Mouse (Mus musculus) MEL (cell line): ENCODE measurements around the gene Men1.

ENCODE experiments used
- CTCF ChIP-seq, 3 experiments: IDR thresholded peaks in 2 of 3; conservative IDR thresholded peaks in 1 of 3; 2 replicates each; pipeline ENCODE4 v1.5.1; 2011 to 2012; ENCODE audit warnings: low read length in 3 of 3, low read depth in 2 of 3, mild to moderate bottlenecking in 2 of 3, improper control_type of control experiment in 1 of 3, inconsistent platforms in 1 of 3, mixed read lengths in 1 of 3, moderate library complexity in 1 of 3; ENCODE audit not compliant: control insufficient read depth in 1 of 3, insufficient read depth in 1 of 3, poor library complexity in 1 of 3, severe bottlenecking in 1 of 3
- GABPA ChIP-seq: IDR thresholded peaks from 2 replicates; pipeline ENCODE4 v1.6.1; 2012; ENCODE audit warnings: low read depth, mild to moderate bottlenecking, inconsistent platforms, low read length, improper control_type of control experiment, moderate library complexity
- MAX ChIP-seq: IDR thresholded peaks from 2 replicates; pipeline ENCODE4 v1.6.1; 2011; ENCODE audit warnings: low read length, improper control_type of control experiment
- POLR2A ChIP-seq, 2 experiments: IDR thresholded peaks; 2 replicates each; pipeline ENCODE4 v1.6.1; 2011 to 2012; ENCODE audit warnings: low read length in 2 of 2, mild to moderate bottlenecking in 2 of 2, control low read depth in 1 of 2, improper control_type of control experiment in 1 of 2, low read depth in 1 of 2, moderate library complexity in 1 of 2; ENCODE audit not compliant: control insufficient read depth in 1 of 2, insufficient read depth in 1 of 2, poor library complexity in 1 of 2
- ZMIZ1 ChIP-seq: IDR thresholded peaks from 2 replicates; pipeline ENCODE4 v1.6.1; 2012; ENCODE audit warnings: low read depth, mild to moderate bottlenecking, inconsistent platforms, low read length, improper control_type of control experiment, moderate library complexity

- no peak for TF ChIP-seq ZMIZ1
- no peak for TF ChIP-seq MAX
- TF ChIP-seq POLR2A (IDR thresholded peaks at IDR 0.05; ENCODE audit: control insufficient read depth in 1 of 2, insufficient read depth in 1 of 2, low read depth in 1 of 2, low read length in 2 of 2, poor library complexity in 1 of 2), result no peak
- TF ChIP-seq GABPA, result no peak
- no peak for TF ChIP-seq CTCF (IDR thresholded peaks at IDR 0.05 in 2 of 3, conservative IDR thresholded peaks at IDR 0.05 in 1 of 3; ENCODE audit: control insufficient read depth in 1 of 3, insufficient read depth in 1 of 3, low read depth in 2 of 3, low read length in 3 of 3, poor library complexity in 1 of 3, severe bottlenecking in 1 of 3)
Observed at GRCm38 (mm10) chr19:6339191-6339590, 4.4 kb downstream of the Men1 start.
